Mouse (Mus musculus): ENCODE data around the gene Fuz.

Gene Fuz

GRCm38 (mm10) chr7:44929204-44930151 is 33.6 kb downstream of the Fuz start, which contains the start of gene Ap2a1:
TSS of gene Ap2a1 (minus strand) at chr7:44929496.
- peak; percentile 100 for DNase-seq

DNA sequence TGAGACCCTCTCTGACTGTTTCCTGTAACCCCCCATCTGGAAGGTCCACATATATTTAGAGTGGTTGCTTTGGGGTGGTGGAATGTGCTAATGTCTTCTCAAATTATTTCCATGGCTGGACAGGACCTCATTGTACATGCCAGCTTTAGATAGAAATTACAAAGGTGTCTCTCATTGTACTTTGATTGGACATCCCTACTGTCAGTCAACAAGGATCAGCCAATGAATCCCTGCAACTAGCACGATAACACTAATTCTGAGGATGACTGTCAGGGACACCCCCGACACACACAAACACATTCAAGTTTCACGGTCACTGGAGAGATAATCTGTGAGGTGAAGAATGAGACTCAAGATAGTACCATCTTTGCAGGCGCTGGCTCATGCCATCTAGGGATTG is 42.8 kb downstream of the Fuz start:
- no peak for DNase-seq

GRCm38 (mm10) chr7:44942904-44943303 is 47.0 kb downstream of the Fuz start, which contains the start of gene Tsks:
TSS of gene Tsks (plus strand) at chr7:44943204.
- no peak for DNase-seq

GRCm38 (mm10) chr7:44949922-44950321 is 54.0 kb downstream of the Fuz start:
- DNase-seq = no peak

DNA sequence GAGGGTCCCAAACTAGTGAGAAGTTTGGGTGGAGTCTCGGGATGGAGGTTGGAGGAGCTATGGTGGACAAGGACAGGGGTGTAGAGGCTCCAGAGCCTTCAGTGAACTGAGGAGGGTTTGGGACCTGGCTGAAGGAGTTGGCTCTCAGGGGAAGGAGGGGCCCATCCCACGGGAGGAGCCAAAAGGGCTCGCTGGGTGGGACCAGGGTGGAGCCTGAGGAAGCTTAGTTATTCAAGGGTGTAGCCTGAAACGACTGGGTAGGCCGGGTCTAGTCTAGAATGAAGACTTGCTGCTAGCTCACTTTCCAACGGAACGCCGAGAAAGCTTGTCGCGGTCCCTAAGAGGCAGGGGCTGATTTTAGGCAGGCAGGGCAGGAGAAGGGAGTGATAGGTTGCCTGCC is 56.1 kb downstream of the Fuz start:
- peak; percentile 84 to 90 for DNase-seq

Measured in kidney, postnatal 25 days (tissue).